Mouse (Mus musculus) liver, embryonic 14.5 days (tissue): Measurements from ENCODE around the gene Grhl3. TPM values are rescaled to one million over a fixed set of nuclear protein-coding genes. Genes with fewer than 3 reads are reported as not detected.

Experiments
- ATAC-seq: fragments of 200-750 bp; cut with Nextera tagmentation; 2 replicates; pipeline ENCODE4 v1.8.0; 2017; ENCODE audit warnings: moderate number of reproducible peaks, mild to moderate bottlenecking, moderate library complexity; ENCODE audit not compliant: insufficient read depth
- DNase-seq, 3 experiments: peaks; one replicate each; pipeline ENCODE4 v3.0.0-alpha.2; 2012 to 2013; ENCODE audit warnings: low read depth in 3 of 3, low spot score in 3 of 3
- H3K27ac ChIP-seq: fragments of 300-500 bp; sonication (generic); 2 replicates; pipeline ENCODE4 v1.5.1; 2014; ENCODE audit warnings: moderate library complexity, mild to moderate bottlenecking, control low read depth, inconsistent platforms
- H3K27me3 ChIP-seq: fragments of 300-500 bp; sonication (generic); 2 replicates; pipeline ENCODE4 v1.6.1; 2014; ENCODE audit warnings: mild to moderate bottlenecking, low read length, moderate library complexity; ENCODE audit not compliant: control insufficient read depth, insufficient read depth
- H3K36me3 ChIP-seq: fragments of 300-500 bp; sonication (generic); replicated peaks from 2 replicates; pipeline ENCODE4 v1.6.1; 2014; ENCODE audit warnings: low read depth; ENCODE audit not compliant: control insufficient read depth, insufficient read depth
- H3K4me1 ChIP-seq, 2 experiments: fragments of 200-500 bp in 1 of 2; fragments of 300-500 bp in 1 of 2; sonication (generic) in 1 of 2; replicated peaks; 2 replicates each; pipeline ENCODE4 v1.6.1; 2012 to 2014; ENCODE audit warnings: antibody characterized with exemption in 1 of 2, inconsistent platforms in 1 of 2, low read length in 1 of 2; ENCODE audit not compliant: control insufficient read depth in 2 of 2, insufficient read depth in 2 of 2
- H3K4me2 ChIP-seq: fragments of 300-500 bp; sonication (generic); 2 replicates; pipeline ENCODE4 v1.6.1; 2014; ENCODE audit warnings: low read depth, mild to moderate bottlenecking, control low read depth, moderate library complexity
- H3K4me3 ChIP-seq, 2 experiments: fragments of 200-500 bp in 1 of 2; fragments of 300-500 bp in 1 of 2; sonication (generic) in 1 of 2; 2 replicates each; pipeline ENCODE4 v1.5.1; 2012 to 2014; ENCODE audit warnings: low read depth in 2 of 2, low read length in 2 of 2, mild to moderate bottlenecking in 2 of 2, control low read depth in 1 of 2, inconsistent platforms in 1 of 2, moderate library complexity in 1 of 2; ENCODE audit not compliant: insufficient read depth in 1 of 2
- H3K9ac ChIP-seq: fragments of 300-500 bp; sonication (generic); replicated peaks from 2 replicates; pipeline ENCODE4 v1.6.1; 2014; ENCODE audit warnings: mild to moderate bottlenecking, control low read depth, moderate library complexity
- H3K9me3 ChIP-seq: fragments of 300-500 bp; sonication (generic); 2 replicates; pipeline ENCODE4 v1.6.1; 2016; ENCODE audit warnings: low read length, mixed read lengths; ENCODE audit not compliant: control insufficient read depth
- CTCF ChIP-seq: IDR thresholded peaks from 2 replicates; pipeline ENCODE4 v1.5.1; 2016; ENCODE audit warnings: antibody characterized with exemption, low read depth, control low read depth
- EP300 ChIP-seq: IDR thresholded peaks from 2 replicates; pipeline ENCODE4 v1.6.1; 2016; ENCODE audit warnings: antibody characterized with exemption, low read depth
- WGBS: fragments of 180-500 bp; shearing (Covaris S2); extraction: QIAGEN DNeasy Blood & Tissue Kit; methylation state at CpG from one replicate; pipeline ENCODE4 v1.1.7; 2014; ENCODE audit not compliant: insufficient replicate concordance; 5-methylcytosine and 5-hydroxymethylcytosine counted together
- microRNA-seq: library from miRNA; unstranded; fragments of <30 nt; microRNA quantifications from one replicate; pipeline ENCODE4, GENCODE M21; 2016
- polyA plus RNA-seq, 2 experiments: library from polyadenylated mRNA; depleted of rRNA in 1 of 2; stranded (reverse) in 1 of 2; unstranded in 1 of 2; fragments of >200 nt; fragmentation: Nextera tagmentation in 1 of 2; extraction: Ambion mirVana in 1 of 2; gene quantifications; 2 replicates each; pipeline versions ENCODE4 v1.2.1 to v1.2.3; 2012 to 2014

Gene Grhl3
- polyA plus RNA-seq, 2 experiments, result 0.11 to 0.13 TPM

GRCm38 (mm10) chr4:135494521-135495396 is 78.7 kb downstream of the Grhl3 start, which contains the start of the genes Stpg1 and Nipal3:
Stpg1 (plus strand) TSS chr4:135494790.
Nipal3 (minus strand) TSS chr4:135495038.
- H3K4me3 ChIP-seq, result peak within 1 kb of the TSS; percentile 71 to 92
- H3K4me2 ChIP-seq, result peak within 1 kb of the TSS; percentile 86
- no peaks in the 10 kb centered on the region for H3K9me3 ChIP-seq
- peak within 1 kb of the TSS; percentile 73 for H3K9ac ChIP-seq
- no peaks in the 10 kb centered on the region for H3K27me3 ChIP-seq
- peak within 1 kb of the TSS; percentile 64 for H3K27ac ChIP-seq
- DNase-seq, result peak; percentile 86 to 92 (median 88)
- H3K4me1 ChIP-seq, result peaks cover 5 to 13% of the 10 kb centered on the region in 2 experiments
- under 1% methylated on average over 53 of the region's 53 CpGs for WGBS
- ATAC-seq, result peak; percentile 98
- H3K36me3 ChIP-seq, result peaks cover 4% of the 10 kb centered on the region
- TF ChIP-seq CTCF (peak; percentile 93), EP300 (no peak)

- Histone ChIP-seq H3K4me1 (peaks cover 5 to 13% of the 10 kb centered on the region in 2 experiments), H3K9me3 (no peaks in the 10 kb centered on the region), H3K9ac (peak overlapping the region; percentile 73), H3K4me2 (peak overlapping the region; percentile 86), H3K4me3 (peak overlapping the region; percentile 71 to 92), H3K36me3 (peaks cover 4% of the 10 kb centered on the region), H3K27ac (peak overlapping the region; percentile 64), H3K27me3 (no peaks in the 10 kb centered on the region)
- ATAC-seq (peak; percentile 46), DNase-seq (peak in 1 of 3 experiments; percentile 47)
- WGBS, result 2% methylated on average over 33 of the region's 33 CpGs
- TF ChIP-seq EP300 (no peak), CTCF (peak; percentile 77)
Measured at GRCm38 (mm10) chr4:135493691-135494520, 79.5 kb downstream of the Grhl3 start.

- Histone ChIP-seq H3K4me2 (peak overlapping the region; percentile 86), H3K9me3 (no peaks in the 10 kb centered on the region), H3K27ac (peak overlapping the region; percentile 64), H3K4me1 (peaks cover 5 to 10% of the 10 kb centered on the region in 2 experiments), H3K36me3 (peaks cover 4% of the 10 kb centered on the region), H3K4me3 (peak overlapping the region; percentile 71 to 92), H3K9ac (peak overlapping the region; percentile 73), H3K27me3 (no peaks in the 10 kb centered on the region)
- no peak for TF ChIP-seq EP300
- no peak for TF ChIP-seq CTCF
- DNase-seq, result no peak
- WGBS, result 34% methylated on average over 4 of the region's 4 CpGs
- no peak for ATAC-seq
Measured at GRCm38 (mm10) chr4:135493271-135493670, 80.2 kb downstream of the Grhl3 start.

Small RNA genes within 50 kb of the gene (microRNA-seq; reads per million reads assigned to microRNA genes)
- gene Gm25317, result not detected

Other genes starting within 250 kb of the Grhl3 start
- gene Srrm1, start 220.3 kb downstream of the Grhl3 start, polyA plus RNA-seq (2012; rRNA removed), result 26.7 and 43.6 TPM in 2 replicates
- 94.8 and 99.4 TPM in 2 replicates for gene Srrm1, start 220.3 kb downstream of the Grhl3 start, polyA plus RNA-seq (2014; fragmentation: Nextera tagmentation; extraction: Ambion mirVana)
- gene Ncmap, start 175.4 kb downstream of the Grhl3 start, polyA plus RNA-seq (2012; rRNA removed), result 0.04 and 0.08 TPM in 2 replicates
- 0.06 TPM in 1 of 2 replicates, not detected in the other for gene Ncmap, start 175.4 kb downstream of the Grhl3 start, polyA plus RNA-seq (2014; fragmentation: Nextera tagmentation; extraction: Ambion mirVana)
- gene Rcan3, start 139.8 kb downstream of the Grhl3 start, polyA plus RNA-seq (2012; rRNA removed), result 1.7 and 2.2 TPM in 2 replicates
- gene Rcan3, start 139.8 kb downstream of the Grhl3 start, polyA plus RNA-seq (2014; fragmentation: Nextera tagmentation; extraction: Ambion mirVana), result 2.8 and 3.1 TPM in 2 replicates
- 0.01 and 0.02 TPM in 2 replicates for gene Stpg1, start 78.8 kb downstream of the Grhl3 start, polyA plus RNA-seq (2012; rRNA removed)
- gene Stpg1, start 78.8 kb downstream of the Grhl3 start, polyA plus RNA-seq (2014; fragmentation: Nextera tagmentation; extraction: Ambion mirVana), result 0.08 TPM in 1 of 2 replicates, not detected in the other
- 2.9 and 3.2 TPM in 2 replicates for gene Nipal3, start 78.6 kb downstream of the Grhl3 start, polyA plus RNA-seq (2012; rRNA removed)
- 2.5 and 3.9 TPM in 2 replicates for gene Nipal3, start 78.6 kb downstream of the Grhl3 start, polyA plus RNA-seq (2014; fragmentation: Nextera tagmentation; extraction: Ambion mirVana)
- gene Ifnlr1, start 112.7 kb upstream of the Grhl3 start, polyA plus RNA-seq (2012; rRNA removed), result 0.10 and 0.13 TPM in 2 replicates
- gene Ifnlr1, start 112.7 kb upstream of the Grhl3 start, polyA plus RNA-seq (2014; fragmentation: Nextera tagmentation; extraction: Ambion mirVana), result 0.06 and 0.09 TPM in 2 replicates
- gene Il22ra1, start 154.5 kb upstream of the Grhl3 start, polyA plus RNA-seq (2012; rRNA removed), result 0.98 and 1.3 TPM in 2 replicates
- 0.36 and 0.54 TPM in 2 replicates for gene Il22ra1, start 154.5 kb upstream of the Grhl3 start, polyA plus RNA-seq (2014; fragmentation: Nextera tagmentation; extraction: Ambion mirVana)
- 0.03 and 0.06 TPM in 2 replicates for gene Myom3, start 186.1 kb upstream of the Grhl3 start, polyA plus RNA-seq (2012; rRNA removed)
- 0.04 TPM in 1 of 2 replicates, not detected in the other for gene Myom3, start 186.1 kb upstream of the Grhl3 start, polyA plus RNA-seq (2014; fragmentation: Nextera tagmentation; extraction: Ambion mirVana)